Mouse (Mus musculus) erythroblast, embryonic 14.5 days (primary cell): ENCODE results near the gene Bbx. TPM values are rescaled to one million over a fixed set of nuclear protein-coding genes. Genes with fewer than 3 reads are reported as not detected.

Source experiments
- H3K27me3 ChIP-seq: 2 replicates; pipeline ENCODE4 v1.6.1; 2012; ENCODE audit warnings: inconsistent platforms; ENCODE audit not compliant: control insufficient read depth
- H3K36me3 ChIP-seq: 2 replicates; pipeline ENCODE4 v1.6.1; 2012; ENCODE audit warnings: mild to moderate bottlenecking, inconsistent platforms; ENCODE audit not compliant: control insufficient read depth
- H3K4me1 ChIP-seq: 2 replicates; pipeline ENCODE4 v1.6.1; 2012; ENCODE audit warnings: inconsistent platforms; ENCODE audit not compliant: control insufficient read depth
- H3K4me3 ChIP-seq: replicated peaks from 2 replicates; pipeline ENCODE3; 2012; ENCODE audit warnings: moderate library complexity, mild to moderate bottlenecking, inconsistent platforms
- H3K9me3 ChIP-seq: 2 replicates; pipeline ENCODE4 v1.6.1; 2012; ENCODE audit warnings: low read length, inconsistent platforms, mixed read lengths; ENCODE audit not compliant: control insufficient read depth
- GATA1 ChIP-seq: IDR thresholded peaks from 2 replicates; pipeline ENCODE4 v1.6.1; 2012; ENCODE audit warnings: low read length, inconsistent platforms, mixed read lengths
- TAL1 ChIP-seq: IDR thresholded peaks from 3 replicates; pipeline ENCODE4 v1.6.1; 2012; ENCODE audit warnings: low read length, inconsistent platforms, mixed read lengths
- polyA plus RNA-seq: library from polyadenylated mRNA; stranded (reverse); fragments of >175 nt; gene quantifications from 2 replicates; pipeline ENCODE4 v1.2.3, GENCODE M21; 2012

Bbx gene
- polyA plus RNA-seq: 0.03 and 0.05 TPM in 2 replicates

DNA sequence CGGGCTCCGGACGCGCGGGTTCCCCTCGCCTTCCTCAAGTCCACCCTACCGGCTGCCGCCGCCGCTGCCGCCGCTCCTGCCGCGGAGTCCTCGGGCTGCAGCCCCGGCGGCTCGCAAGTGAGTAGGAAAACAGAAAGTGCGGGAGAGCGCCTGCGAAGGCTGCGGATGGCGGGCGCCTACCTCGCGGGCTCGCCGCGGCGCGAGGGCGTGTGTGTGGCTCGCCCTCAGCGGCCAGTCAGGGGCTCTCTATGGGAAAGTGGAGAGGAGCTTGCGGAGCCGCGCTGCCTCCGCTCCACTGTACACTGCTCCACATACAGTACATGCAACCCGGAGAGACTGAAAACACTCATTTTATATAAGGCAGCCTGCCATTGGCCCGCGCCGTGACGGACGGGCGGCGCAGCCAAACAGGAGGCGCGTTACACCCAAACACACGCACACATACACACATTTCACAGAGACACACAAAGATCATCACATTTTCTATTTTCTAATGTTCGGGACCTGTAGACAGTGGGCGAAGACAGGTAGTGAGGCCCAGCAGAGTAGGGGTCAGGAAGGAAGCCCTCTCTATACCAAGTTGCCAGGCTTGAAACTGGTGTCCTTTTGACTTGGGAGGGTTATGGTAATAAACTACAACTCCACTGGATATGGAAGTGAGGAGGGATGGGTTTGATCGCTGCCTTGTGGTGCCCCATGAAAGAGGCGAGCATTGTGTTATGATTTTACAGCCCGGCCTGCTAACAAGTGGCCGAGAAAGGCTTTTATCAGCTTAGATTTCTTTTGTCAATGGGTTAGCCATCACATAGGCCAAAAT lies at the start of gene Bbx:
TSS of gene Bbx (minus strand) at position 329 of the 817 bp plus-strand sequence.
- H3K9me3 ChIP-seq: no peaks in the 10 kb centered on the region
- TF ChIP-seq GATA1: no peak
- H3K36me3 ChIP-seq: no peaks in the 10 kb centered on the region
- peaks cover 11% of the 10 kb centered on the region for H3K27me3 ChIP-seq
- H3K4me3 ChIP-seq: peak within 1 kb of the TSS; percentile 85
- peaks cover 29% of the 10 kb centered on the region for H3K4me1 ChIP-seq

DNA sequence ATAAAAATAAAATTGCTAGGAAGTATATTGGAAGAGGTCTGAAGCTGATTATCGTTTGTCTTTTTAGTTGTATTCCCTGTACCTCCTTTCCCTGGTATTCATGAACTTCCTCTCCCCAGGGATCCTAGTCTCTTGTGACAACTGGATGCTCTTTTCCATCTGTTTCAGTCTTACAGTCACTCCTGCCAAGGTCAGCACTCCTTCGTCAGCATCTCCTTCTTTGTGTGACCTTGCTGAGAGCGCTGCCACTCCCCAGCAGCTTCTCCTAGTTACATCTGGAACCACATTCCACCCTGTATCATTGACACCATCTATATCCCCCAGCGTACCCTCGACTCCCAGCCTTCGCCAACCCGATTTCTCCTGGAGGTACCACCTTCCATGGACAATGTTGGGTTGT lies 49.7 kb upstream of the Bbx start:
- H3K36me3 ChIP-seq: no peaks in the 10 kb centered on the region

DNA sequence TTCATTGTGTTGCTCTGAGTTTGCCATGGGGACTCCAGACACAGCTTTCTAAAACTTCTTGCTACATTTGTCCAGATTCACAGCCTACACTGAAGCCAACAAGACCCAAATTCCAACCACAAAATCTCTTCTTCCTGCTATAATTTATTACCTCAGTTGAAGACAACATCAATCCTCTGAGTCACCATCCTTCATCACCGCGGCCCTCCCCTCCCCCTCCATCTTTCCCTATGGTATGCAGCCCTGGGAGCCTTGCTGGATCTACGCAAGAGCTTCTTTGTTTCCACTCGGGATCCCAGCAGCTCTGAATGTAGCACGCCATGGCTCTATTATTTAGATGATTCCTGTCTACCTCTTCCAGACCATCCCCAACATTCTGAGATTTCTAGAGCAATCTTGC lies 49.2 kb upstream of the Bbx start:
- TF ChIP-seq GATA1 (no peak), TAL1 (no peak)
- H3K4me1 ChIP-seq: no peaks in the 10 kb centered on the region
- no peaks in the 10 kb centered on the region for H3K36me3 ChIP-seq
- 0 out of 2 replicates have a peak, but pooled peaks cover 3% of the 10 kb centered on the region for H3K27me3 ChIP-seq
- no peak overlapping the region for H3K4me3 ChIP-seq
- H3K9me3 ChIP-seq: no peaks in the 10 kb centered on the region

More for the DNA sequence above, 49.7 kb upstream of the Bbx start:
- no peak for TF ChIP-seq TAL1
- Histone ChIP-seq H3K4me3 (no peak overlapping the region), H3K9me3 (no peaks in the 10 kb centered on the region), H3K4me1 (no peaks in the 10 kb centered on the region), H3K27me3 (0 out of 2 replicates have a peak, but pooled peaks cover 3% of the 10 kb centered on the region)

DNA sequence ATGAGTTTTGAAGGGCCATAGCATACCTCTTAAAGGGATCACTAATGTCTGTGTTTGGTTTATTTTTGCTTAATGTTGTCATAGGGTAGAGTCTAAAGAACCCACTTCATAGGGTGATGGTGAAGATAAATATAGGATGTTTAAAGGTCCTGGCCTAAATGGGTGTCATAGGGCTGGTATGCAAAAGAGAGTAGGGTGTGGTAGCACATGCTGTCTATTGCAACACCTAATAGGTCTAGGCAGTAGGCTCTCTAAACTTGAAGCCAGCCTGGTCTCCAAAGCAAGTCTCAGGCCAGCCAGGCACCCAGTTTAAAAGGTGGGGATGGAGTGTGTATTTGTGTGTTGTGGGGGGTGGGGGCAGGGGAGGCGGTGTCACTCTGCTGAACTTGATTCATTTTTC lies 46.5 kb upstream of the Bbx start:
- 0 out of 2 replicates have a peak, but pooled peaks cover 3% of the 10 kb centered on the region for H3K27me3 ChIP-seq
- no peak for TF ChIP-seq TAL1
- no peak for TF ChIP-seq GATA1
- no peaks in the 10 kb centered on the region for H3K4me1 ChIP-seq
- no peaks in the 10 kb centered on the region for H3K36me3 ChIP-seq
- no peak overlapping the region for H3K4me3 ChIP-seq
- no peaks in the 10 kb centered on the region for H3K9me3 ChIP-seq

DNA sequence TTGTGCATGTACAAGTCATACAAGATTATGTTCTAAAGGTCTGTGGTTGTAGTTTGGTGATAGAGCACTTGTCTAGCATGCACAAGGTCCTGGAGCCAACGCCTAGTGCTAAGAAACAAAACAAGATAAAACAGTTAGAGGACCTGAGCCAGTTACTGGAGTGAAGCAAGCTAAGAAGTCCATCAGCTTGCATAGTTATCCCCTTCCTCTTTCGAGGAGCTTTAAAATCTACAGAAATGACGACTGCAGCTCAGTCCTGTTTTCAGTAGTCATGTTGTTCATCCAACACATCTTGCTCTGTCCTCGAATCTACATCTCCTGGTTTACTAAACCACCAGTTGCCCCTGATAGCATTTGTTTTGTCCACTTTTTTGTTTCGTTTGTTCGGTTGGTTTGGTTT lies 45.4 kb upstream of the Bbx start:
- Histone ChIP-seq H3K9me3 (no peaks in the 10 kb centered on the region), H3K4me1 (no peaks in the 10 kb centered on the region), H3K27me3 (0 out of 2 replicates have a peak, but pooled peaks cover 3% of the 10 kb centered on the region), H3K4me3 (no peak overlapping the region), H3K36me3 (no peaks in the 10 kb centered on the region)
- TF ChIP-seq TAL1 (no peak), GATA1 (no peak)

DNA sequence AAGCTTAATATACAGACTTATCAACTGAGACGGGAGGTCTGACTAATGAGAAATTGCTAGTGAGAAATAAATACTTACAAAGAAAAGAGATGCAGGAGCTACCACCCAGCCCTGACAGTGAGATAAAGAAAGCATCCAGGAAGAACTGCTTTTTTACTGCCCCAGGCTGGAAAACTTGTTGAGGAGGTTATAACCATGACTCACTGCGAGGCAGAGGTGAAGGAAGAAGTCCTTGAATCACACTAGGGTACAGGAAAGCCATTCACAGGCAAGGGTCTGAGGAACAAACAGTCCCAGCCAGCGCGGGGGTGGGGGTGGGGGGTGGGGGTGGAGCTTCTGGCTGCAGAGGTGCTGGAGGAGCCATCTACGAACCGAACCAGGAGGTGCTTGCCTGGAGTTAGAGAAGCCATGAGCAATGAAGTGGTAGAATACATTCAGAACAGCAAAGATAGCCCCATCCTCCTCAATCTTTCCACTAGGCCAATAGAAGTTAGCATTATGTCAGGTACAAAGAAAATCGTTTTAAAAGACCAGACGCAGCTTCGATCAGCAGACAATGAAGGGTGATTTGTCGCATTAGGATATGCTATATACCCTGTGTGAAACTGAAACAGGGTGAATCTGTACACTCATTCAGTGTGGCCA lies 30.2 kb upstream of the Bbx start:
- TF ChIP-seq GATA1: no peak
- TF ChIP-seq TAL1: no peak
- no peaks in the 10 kb centered on the region for H3K27me3 ChIP-seq
- H3K36me3 ChIP-seq: no peaks in the 10 kb centered on the region
- H3K9me3 ChIP-seq: no peaks in the 10 kb centered on the region
- H3K4me1 ChIP-seq: no peaks in the 10 kb centered on the region
- no peak overlapping the region for H3K4me3 ChIP-seq

DNA sequence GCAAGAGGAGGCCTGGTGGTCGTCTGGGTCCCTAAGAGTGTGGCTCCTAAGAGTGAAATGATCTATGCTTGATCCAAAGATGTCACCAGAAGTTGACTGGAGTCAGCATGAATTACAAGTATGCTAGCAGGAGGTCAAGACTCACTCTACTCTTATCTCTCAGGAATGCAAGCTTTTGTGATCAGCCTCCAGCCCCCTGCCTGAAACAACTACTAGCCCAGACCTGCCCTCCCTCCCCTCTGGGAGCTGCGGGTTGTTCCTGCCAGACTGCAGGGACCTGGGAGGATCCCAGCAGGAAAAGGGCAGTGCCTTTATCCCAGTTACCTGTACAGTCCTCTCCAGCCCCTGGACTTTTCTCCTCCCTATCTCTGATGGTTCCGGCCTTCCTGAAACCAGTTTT lies 27.0 kb upstream of the Bbx start:
- TF ChIP-seq TAL1 (no peak), GATA1 (no peak)
- no peaks in the 10 kb centered on the region for H3K27me3 ChIP-seq
- no peak overlapping the region for H3K4me3 ChIP-seq
- H3K9me3 ChIP-seq: no peaks in the 10 kb centered on the region
- no peaks in the 10 kb centered on the region for H3K36me3 ChIP-seq
- H3K4me1 ChIP-seq: no peaks in the 10 kb centered on the region

DNA sequence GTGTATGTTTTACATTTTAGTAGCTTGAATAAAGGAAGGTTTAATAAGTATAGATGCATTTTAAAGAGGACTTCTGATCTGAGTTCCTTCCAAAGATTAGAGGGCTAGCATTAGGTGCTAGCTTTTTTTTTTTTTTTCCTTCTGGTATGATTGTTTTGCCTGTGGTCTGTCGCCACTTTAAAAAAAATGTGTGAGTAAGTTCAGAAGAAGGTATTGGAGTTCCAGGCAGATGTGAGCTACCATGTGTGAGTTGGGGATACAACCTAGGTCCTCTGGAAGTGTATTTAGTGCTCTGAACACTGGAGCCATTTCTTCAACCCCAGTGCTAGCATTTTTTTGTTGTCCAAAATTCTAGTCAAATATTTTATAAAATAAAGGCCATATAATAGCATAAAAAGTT lies 23.9 kb upstream of the Bbx start:
- no peaks in the 10 kb centered on the region for H3K27me3 ChIP-seq
- H3K9me3 ChIP-seq: no peaks in the 10 kb centered on the region
- H3K36me3 ChIP-seq: no peaks in the 10 kb centered on the region
- H3K4me3 ChIP-seq: no peak overlapping the region
- TF ChIP-seq TAL1 (no peak), GATA1 (no peak)
- no peaks in the 10 kb centered on the region for H3K4me1 ChIP-seq

DNA sequence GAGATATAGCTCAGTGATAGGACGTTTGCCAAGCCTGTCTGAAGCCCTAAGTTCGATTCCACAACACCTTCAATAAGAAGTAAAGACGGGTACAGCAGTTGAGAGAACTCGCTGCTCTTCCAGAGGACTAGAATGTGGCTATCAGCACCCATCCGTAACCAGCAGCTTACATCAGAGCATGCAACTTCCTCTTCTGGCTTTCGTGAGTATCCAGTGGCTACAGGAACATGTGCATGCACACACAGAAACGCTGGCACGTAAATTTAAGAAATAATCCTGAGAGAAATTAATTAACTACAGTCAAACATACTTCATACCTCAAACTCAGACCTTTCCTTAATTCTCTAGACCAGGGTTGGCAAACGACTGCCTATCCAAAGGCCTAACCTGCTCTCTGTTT lies 16.9 kb upstream of the Bbx start:
- Histone ChIP-seq H3K4me1 (no peaks in the 10 kb centered on the region), H3K36me3 (no peaks in the 10 kb centered on the region), H3K9me3 (no peaks in the 10 kb centered on the region), H3K4me3 (no peak overlapping the region), H3K27me3 (no peaks in the 10 kb centered on the region)
- no peak for TF ChIP-seq TAL1

DNA sequence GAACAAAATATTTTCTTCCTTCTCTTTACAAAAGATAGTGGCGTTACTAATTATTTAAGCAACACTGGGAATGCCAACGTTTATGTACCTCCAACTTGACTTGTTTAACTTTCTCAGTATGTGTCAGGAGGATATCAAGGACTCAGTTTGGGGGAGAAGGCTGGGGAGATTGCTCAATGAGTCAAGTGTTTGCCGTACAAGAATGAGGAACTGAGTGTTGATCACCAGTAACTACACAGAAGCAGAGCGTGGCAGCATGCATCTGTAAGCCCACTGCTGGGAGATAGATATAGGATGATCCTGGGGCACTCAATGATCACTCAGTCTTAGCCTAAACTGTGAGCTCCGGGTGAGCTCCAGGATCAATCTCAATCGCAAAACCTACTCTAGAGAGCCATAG lies 12.8 kb upstream of the Bbx start:
- TF ChIP-seq GATA1 (no peak), TAL1 (no peak)
- no peaks in the 10 kb centered on the region for H3K9me3 ChIP-seq
- H3K36me3 ChIP-seq: no peaks in the 10 kb centered on the region
- H3K4me3 ChIP-seq: no peak overlapping the region
- H3K4me1 ChIP-seq: no peaks in the 10 kb centered on the region
- no peaks in the 10 kb centered on the region for H3K27me3 ChIP-seq
